Mouse (Mus musculus) granulocyte monocyte progenitor cell, adult 5-6 weeks (primary cell): ENCODE results near the gene Rpl37a. TPM values are rescaled to one million over a fixed set of nuclear protein-coding genes. Genes with fewer than 3 reads are reported as not detected.

ENCODE experiments used
- ATAC-seq: replicated peaks from 2 replicates; pipeline ENCODE4 v1.8.0; 2016; ENCODE audit warnings: mild to moderate bottlenecking, moderate TSS enrichment, inconsistent platforms; ENCODE audit not compliant: poor library complexity, severe bottlenecking
- total RNA-seq, 2 experiments: library from RNA; stranded (forward) in 1 of 2; stranded (reverse) in 1 of 2; fragments of 200-712, 200-1000 nt in 1 of 2; fragments of >200 nt in 1 of 2; fragmentation: Nextera tagmentation in 1 of 2; gene quantifications; 2 replicates each; pipeline ENCODE4 v1.2.3; 2014 to 2017

The Rpl37a gene
- total RNA-seq, 2 experiments from 2014 or later = 479 to 2,326 TPM

GRCm38 (mm10) chr1:72736397-72737125, 25.5 kb downstream of the Rpl37a start:
- ATAC-seq = no peak

GRCm38 (mm10) chr1:72738946-72739680, 28.0 kb downstream of the Rpl37a start:
- ATAC-seq = no peak

- ATAC-seq = no peak
Observed at GRCm38 (mm10) chr1:72739681-72740063, 28.6 kb downstream of the Rpl37a start.

GRCm38 (mm10) chr1:72741406-72741805, 30.3 kb downstream of the Rpl37a start:
- no peak for ATAC-seq

GRCm38 (mm10) chr1:72744816-72745506, 33.9 kb downstream of the Rpl37a start:
- ATAC-seq = no peak

GRCm38 (mm10) chr1:72746382-72746781, 35.3 kb downstream of the Rpl37a start:
- ATAC-seq = no peak

- ATAC-seq = no peak
Observed at GRCm38 (mm10) chr1:72751371-72751781, 40.3 kb downstream of the Rpl37a start.

GRCm38 (mm10) chr1:72753211-72753610, 42.1 kb downstream of the Rpl37a start:
- no peak for ATAC-seq

GRCm38 (mm10) chr1:72755227-72755626, 44.1 kb downstream of the Rpl37a start:
- no peak for ATAC-seq

- no peak for ATAC-seq
Observed at GRCm38 (mm10) chr1:72755801-72756200, 44.7 kb downstream of the Rpl37a start.

GRCm38 (mm10) chr1:72759758-72760157, 48.7 kb downstream of the Rpl37a start:
- no peak for ATAC-seq

Other genes starting within 250 kb of the Rpl37a start
- not detected in 2 replicates for gene March4, start 174.4 kb upstream of the Rpl37a start, total RNA-seq (2014; fragmentation: Nextera tagmentation)
- gene March4, start 174.4 kb upstream of the Rpl37a start, total RNA-seq (2017) = not detected in 2 replicates
- 25.7 and 31.2 TPM in 2 replicates for gene Smarcal1, start 128.0 kb upstream of the Rpl37a start, total RNA-seq (2014; fragmentation: Nextera tagmentation)
- gene Smarcal1, start 128.0 kb upstream of the Rpl37a start, total RNA-seq (2017) = 26.3 and 30.3 TPM in 2 replicates
- gene Ankar, start 10.7 kb upstream of the Rpl37a start, total RNA-seq (2014; fragmentation: Nextera tagmentation) = not detected in 2 replicates
- gene Ankar, start 10.7 kb upstream of the Rpl37a start, total RNA-seq (2017) = not detected in 2 replicates
- not detected in 2 replicates for gene Igfbp2, start 113.2 kb downstream of the Rpl37a start, total RNA-seq (2014; fragmentation: Nextera tagmentation)
- gene Igfbp2, start 113.2 kb downstream of the Rpl37a start, total RNA-seq (2017) = not detected in 2 replicates
- gene Igfbp5, start 163.6 kb downstream of the Rpl37a start, total RNA-seq (2014; fragmentation: Nextera tagmentation) = not detected in 2 replicates
- gene Igfbp5, start 163.6 kb downstream of the Rpl37a start, total RNA-seq (2017) = 0.09 TPM in 1 of 2 replicates, not detected in the other